Mouse (Mus musculus) spleen, embryonic (tissue): ENCODE data around the gene Gle1.

Experiments
- CTCF ChIA-PET: fragments of 350-600 bp; sonication (Branson Sonifier 250); formaldehyde crosslinking; loops from one replicate; lab custom pipeline; 2022; lab: Charles Lee

The Gle1 gene

DNA sequence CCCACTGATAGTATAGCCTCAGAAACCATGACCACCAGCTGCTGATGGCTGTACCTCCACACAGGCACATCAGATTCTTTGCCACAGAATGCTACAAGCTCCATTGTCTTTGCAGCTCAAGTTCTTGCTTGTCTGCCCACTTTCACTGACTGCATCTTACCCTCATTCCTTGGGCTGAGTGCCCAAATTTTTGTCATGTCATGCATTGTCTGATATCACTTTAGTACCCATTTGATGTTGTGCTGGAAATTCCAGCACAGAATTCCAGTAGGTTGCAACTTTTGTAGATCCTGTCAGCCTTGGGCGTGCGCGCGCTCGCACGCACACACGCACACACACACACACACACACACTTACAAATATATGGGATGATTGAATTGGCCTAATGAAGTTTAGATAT is 26.0 kb downstream of the Gle1 start:
- CTCF ChIA-PET: interaction anchor here (0.7 kb wide), 1 partner anchor 44 kb away, joined by 3 read pairs; no protein-coding TSS in a partner anchor

DNA sequence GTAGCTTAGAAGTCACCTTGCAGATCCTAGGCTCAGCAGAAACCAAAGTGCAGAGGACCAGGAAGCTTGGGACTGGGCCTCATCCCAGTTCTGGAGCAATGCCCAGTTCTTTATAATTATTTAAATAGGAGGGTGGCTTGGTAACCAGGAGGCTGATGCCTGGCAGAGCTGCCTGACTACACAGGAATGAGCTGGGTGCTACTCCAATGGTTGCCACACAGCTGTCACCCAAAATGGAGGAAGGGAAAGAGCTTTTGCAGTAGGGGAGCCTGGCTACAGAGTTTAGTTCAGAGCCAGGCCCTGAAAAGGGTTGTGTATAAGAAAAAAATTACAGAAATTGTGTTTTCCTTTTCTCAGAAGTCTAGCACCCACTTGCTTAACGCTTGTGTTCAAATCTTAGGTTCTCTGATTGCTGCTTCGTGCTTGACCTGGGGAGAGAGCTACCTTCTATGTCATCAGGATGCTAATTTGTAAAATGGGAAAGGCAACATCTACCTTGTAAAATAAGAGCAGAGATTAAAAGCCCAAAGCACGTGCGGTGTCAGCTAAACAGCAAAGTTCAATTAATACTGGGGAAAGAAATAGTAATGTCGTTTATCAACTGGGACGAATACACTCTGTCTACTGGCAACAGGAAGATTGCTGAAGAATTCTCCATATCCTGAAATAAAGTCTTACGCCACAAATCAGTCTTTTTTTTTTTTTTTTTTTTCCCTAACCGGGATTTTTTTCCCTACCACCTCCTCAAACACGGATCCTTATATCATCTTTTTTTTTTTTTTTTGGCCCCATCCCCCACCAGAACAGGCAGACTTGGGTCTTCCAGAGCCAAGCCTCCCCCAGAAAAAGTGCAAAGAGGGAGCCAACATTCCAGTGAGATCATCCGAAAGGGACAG is 29.4 kb downstream of the Gle1 start:
- CTCF ChIA-PET: interaction anchor here (0.6 to 0.8 kb wide), 3 partner anchors 11 to 1452 kb away, joined by 3 to 14 read pairs (median 3); no protein-coding TSS in a partner anchor

DNA sequence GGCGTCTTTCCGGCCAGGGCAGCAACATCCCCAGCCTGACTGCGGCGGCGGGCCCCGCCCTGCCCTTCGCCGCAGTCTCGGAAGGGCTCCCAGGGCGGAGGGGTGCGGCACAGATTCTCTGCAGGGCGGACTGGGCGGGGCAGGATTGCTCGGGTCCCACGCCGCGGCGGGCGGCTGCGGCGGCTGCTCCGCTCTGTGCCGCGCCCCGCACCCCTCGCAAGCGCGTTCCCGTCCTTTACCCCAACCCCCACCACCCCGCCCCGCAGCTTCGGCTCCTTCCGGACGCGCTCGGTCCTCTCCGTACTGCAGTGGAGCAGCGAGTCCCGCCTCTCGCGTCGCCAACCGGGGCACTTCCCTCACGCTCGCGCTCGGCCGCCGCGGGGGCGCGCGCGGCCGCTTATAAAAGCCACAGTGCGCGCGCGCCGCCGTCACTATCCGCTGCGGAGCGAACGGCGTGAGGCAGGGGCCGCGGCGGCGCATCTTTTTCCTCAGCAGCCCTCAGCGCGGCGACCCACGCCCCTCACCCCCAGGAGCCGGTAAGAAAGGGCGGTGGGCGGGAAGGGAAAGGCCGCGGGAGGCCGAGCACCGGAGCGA is 30.1 kb downstream of the Gle1 start, which contains the start of gene Sptan1:
Gene Sptan1 (plus strand): TSS at position 311 of the 594 bp plus-strand sequence.
- CTCF ChIA-PET: no interaction called here

DNA sequence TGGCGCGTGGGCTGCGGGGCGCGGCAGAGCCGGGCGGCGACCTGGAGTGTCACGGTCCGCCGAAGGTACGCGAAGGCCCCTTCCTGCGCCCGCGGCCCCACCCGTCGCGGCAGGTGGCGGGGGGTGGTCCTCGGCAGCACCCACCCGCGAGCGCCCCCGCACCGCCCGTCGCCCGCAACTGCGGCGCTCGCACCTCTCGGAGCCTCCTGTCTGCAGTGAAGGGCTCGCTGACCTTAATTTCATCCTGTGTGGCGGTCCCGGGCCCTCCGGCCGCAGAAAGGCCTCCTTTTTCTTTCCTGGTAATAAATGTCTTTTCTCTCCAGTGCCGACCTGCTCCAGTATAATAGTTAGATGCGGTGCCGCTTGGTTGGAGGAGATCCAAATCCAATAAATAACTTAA is 30.7 kb downstream of the Gle1 start:
- CTCF ChIA-PET: no interaction called here

DNA sequence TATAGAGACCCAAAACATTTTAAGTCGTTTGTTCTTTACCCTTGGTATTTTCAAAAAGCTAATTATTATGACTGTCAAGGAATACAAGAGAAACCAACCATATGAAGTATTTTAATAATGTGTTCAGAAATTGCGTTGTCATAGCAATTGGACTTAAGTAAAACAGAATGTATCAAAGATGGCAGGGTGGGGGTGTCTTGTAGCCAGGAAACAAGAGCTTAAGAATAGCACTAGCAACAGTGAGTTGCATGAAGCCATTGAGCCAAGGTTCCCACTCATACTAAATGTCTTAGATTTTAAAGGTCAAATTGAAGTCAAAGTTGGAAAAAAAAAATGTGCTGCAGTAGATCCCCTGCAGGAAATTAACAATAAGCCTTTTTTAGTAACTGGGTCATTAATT is 31.6 kb downstream of the Gle1 start:
- CTCF ChIA-PET: no interaction called here

DNA sequence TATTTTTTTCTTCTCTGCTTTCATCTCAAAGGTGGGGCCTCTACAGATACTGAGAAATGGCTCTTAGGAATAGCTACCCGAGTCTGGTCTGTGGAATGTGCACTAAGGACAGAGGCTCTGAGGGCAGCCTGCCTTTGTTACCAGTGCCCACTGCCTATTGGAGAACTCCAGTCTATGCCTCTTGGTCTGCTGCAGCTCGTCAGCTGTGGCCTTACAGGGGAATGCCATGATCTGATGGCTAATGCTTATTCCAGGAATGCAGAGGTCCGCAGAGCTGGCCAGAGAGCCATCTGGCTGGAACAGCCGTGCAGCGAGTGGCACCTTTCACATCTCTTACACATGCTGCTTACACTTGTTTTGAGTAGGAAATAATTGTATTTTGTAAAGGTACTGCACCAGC is 32.5 kb downstream of the Gle1 start:
- CTCF ChIA-PET: interaction anchor here (0.6 kb wide), 1 partner anchor 81 kb away, joined by 6 read pairs; no protein-coding TSS in a partner anchor

DNA sequence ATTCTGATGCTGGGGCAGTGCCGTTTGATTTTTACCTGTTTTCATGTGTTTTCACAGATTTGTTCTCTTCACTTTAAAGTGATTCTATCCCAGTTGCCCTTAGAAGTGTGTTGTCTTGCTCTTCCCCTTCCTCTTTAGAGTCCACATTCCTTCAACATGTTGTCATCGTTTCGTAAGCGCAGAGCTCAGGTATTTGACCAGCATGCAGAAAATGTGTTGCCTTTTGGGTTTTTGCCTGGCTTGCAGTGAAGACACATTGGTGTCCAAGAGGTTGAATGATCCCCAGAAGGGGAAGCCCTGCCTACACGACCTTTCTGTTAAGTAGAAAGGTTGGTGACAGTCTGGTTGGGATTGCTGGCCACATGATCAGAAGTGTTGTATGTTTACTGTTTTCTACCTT is 33.4 kb downstream of the Gle1 start:
- CTCF ChIA-PET: interaction anchor here (0.6 kb wide), 1 partner anchor 82 kb away, joined by 6 read pairs; no protein-coding TSS in a partner anchor

DNA sequence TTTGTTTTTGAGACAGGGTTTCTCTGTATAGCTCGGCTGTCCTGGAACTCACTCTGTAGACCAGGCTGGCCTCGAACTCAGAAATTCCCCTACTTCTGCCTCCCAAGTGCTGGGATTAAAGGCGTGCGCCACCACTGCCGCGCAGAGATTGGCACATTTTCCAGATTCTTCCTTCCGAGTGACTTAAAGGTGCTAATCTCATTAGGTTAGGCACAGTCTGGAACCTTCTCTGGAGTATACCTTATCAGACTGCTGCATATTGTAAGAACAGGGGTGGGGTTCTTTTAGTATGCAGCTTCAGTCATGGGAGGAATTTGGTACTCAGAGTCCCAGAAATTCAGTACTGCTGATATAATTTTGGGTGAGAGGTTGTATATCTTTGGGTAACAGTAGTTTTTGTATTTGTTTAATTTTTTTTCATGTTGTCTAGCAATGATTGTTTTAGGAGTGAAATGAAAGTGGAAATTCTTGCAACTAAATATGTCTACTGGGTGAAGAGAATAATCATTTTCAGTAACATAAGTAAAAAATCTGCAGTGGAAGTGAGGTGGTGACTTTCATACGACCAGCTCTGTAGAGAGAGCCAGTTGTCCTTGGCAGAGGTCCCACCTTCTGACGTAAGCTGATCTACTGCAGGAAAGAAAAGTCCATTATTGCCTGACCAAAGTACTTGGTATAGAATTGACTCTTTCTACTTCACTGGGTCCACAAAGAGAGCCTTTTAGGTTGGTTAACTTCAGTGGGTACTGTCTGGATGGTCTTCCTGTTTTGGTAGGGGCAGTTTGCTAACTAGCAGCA is 36.8 kb downstream of the Gle1 start:
- CTCF ChIA-PET: no interaction called here

DNA sequence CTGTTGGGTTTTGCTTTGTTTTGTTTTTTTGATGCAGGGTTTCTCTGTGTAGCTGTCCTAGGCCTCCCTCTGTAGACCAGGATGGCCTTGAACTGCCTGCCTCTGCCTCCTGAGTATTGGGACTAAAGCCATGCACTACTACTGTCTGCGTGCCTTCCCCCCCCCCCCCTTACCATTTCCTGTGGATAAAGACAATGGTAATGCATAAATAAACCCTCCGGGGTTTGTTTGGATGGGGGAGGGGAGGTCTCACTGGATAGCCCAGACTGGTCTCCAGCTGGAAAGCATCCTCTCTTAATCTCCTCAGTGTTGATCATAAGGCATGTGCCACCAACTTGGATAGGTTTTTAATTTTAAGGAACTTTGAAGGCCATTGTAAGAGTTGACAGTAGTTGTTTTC is 38.3 kb downstream of the Gle1 start:
- CTCF ChIA-PET: no interaction called here

DNA sequence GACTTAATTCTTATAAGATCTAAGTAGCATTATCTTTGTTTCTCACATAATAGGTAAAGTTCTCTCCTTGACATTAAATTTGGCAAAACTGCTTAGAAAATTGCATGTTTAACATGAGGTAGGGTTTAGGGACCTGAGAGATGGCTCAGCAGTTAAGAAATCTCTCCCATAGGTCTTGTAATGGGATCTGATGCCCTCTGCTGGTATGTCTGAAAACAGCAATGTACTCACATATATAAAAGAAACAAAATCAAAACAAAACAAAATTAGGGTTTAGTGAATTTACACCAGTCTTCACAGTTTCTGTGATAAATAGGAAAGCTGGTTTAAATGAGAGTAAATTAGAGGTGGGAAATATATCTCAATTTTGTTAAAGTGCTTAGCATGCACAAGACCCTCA is 42.1 kb downstream of the Gle1 start:
- CTCF ChIA-PET: interaction anchor here (0.7 kb wide), 1 partner anchor 38 kb away, joined by 3 read pairs; no protein-coding TSS in a partner anchor

DNA sequence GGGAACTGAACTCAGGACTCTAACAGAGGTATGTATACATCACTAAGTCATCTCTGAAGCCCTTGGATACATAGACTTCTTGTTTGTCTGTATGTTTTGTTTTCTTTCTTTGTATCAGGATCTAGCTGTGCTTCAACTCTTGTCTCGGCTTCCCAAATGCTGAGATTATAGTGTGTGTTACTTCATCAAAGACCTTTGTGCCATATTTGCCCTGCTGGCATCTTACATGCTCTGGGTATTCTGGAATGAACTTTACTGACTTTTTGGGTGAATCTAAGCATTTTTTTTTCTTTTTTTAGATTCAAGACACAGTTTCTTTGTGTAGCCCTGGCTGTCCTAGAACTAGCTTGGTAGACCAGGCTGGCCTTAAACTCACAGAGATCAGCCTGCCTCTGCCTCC is 45.4 kb downstream of the Gle1 start:
- CTCF ChIA-PET: no interaction called here

DNA sequence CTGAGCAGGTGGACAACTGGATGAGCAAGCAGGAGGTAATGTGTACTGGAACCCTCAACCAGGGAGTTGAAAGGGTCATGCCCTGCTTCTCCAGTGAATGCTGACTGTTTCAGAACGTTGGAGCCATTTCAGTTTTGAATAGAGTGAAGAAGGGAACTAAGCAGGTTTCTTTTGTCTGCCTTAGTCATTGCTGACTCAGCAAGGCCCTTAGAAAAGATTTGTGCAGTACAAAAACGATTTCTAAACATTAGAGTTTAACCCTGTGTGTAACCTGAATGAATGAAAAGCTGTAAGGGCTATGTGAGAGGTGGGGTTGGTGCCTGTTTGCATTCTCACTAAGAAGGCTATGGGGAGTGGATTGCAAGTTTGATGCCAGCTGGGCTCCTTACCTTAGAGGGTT is 56.7 kb downstream of the Gle1 start:
- CTCF ChIA-PET: no interaction called here

DNA sequence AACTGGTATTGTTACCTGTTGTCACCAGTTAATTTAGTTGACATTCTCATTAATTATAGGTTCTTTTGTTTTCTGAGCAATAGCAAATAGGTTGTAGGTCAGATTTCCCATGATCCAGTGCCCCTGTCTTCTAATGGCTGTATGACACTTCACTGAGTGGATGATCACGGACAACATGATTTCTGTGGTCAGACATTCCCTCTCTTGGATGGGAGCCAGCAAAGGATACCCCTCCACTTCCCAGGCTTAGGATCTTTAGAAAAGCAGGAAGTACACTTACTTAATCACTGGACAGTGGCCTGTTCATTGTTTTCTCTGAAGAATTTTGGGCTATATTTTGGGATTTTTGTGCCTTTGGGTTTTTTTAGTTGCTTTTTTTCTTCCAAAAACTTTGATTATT is 73.9 kb downstream of the Gle1 start:
- CTCF ChIA-PET: no interaction called here
